Mouse (Mus musculus) thymus, adult 2 months (tissue): ENCODE measurements around the gene Clcn6. TPM values are rescaled to one million over a fixed set of nuclear protein-coding genes. Genes with fewer than 3 reads are reported as not detected.

Experiments used
- DNase-seq: peaks from one replicate; pipeline ENCODE4 v3.0.0; 2021
- H3K27ac ChIP-seq: fragments of 200-500 bp; 2 replicates; pipeline ENCODE4 v1.5.1; 2012; ENCODE audit warnings: low read length, control low read depth; ENCODE audit not compliant: control insufficient read depth, insufficient read depth
- H3K27me3 ChIP-seq: fragments of 200-500 bp; 2 replicates; pipeline ENCODE4 v1.6.1; 2012; ENCODE audit warnings: mild to moderate bottlenecking, low read length, moderate library complexity, mixed read lengths; ENCODE audit not compliant: control insufficient read depth, insufficient read depth
- H3K36me3 ChIP-seq: fragments of 200-500 bp; 2 replicates; pipeline ENCODE4 v1.6.1; 2012; ENCODE audit warnings: mild to moderate bottlenecking, low read length, moderate library complexity; ENCODE audit not compliant: control insufficient read depth, insufficient read depth
- H3K4me1 ChIP-seq: fragments of 200-500 bp; replicated peaks from 2 replicates; pipeline ENCODE4 v1.6.1; 2012; ENCODE audit warnings: low read length; ENCODE audit not compliant: control insufficient read depth, insufficient read depth
- H3K4me3 ChIP-seq: fragments of 200-500 bp; 2 replicates; pipeline ENCODE4 v1.5.1; 2012; ENCODE audit warnings: mild to moderate bottlenecking, low read length, control low read depth, moderate library complexity; ENCODE audit not compliant: control insufficient read depth, insufficient read depth
- CTCF ChIP-seq: fragments of 200-500 bp; IDR thresholded peaks from 2 replicates; pipeline ENCODE4 v1.5.1; 2012; ENCODE audit warnings: mild to moderate bottlenecking, control low read depth, low read length, moderate library complexity, borderline replicate concordance; ENCODE audit not compliant: control insufficient read depth, poor library complexity, insufficient read depth; ENCODE audit errors: extremely low read depth
- POLR2A ChIP-seq: fragments of 200-500 bp; IDR thresholded peaks from 2 replicates; pipeline ENCODE4 v1.6.1; 2012; ENCODE audit warnings: mild to moderate bottlenecking, low read length, control low read depth, moderate library complexity; ENCODE audit not compliant: control insufficient read depth, poor library complexity, insufficient read depth; ENCODE audit errors: extremely low read depth
- WGBS: fragments of 180-500 bp; shearing (Covaris S2); methylation state at CpG from one replicate; pipeline ENCODE4 v1.1.7; 2018; 5-methylcytosine and 5-hydroxymethylcytosine counted together
- polyA plus RNA-seq: library from polyadenylated mRNA; depleted of rRNA; stranded (reverse); fragments of >200 nt; gene quantifications from 2 replicates; pipeline ENCODE4 v1.2.3, GENCODE M21; 2012

The Clcn6 gene
- polyA plus RNA-seq, 1 experiment, result 39.4 TPM

GRCm38 (mm10) chr4:148039254-148040028, 820 bp upstream of the Clcn6 start:
- no peaks in the 10 kb centered on the region for H3K27me3 ChIP-seq
- H3K4me3 ChIP-seq, result peak overlapping the region; percentile 49
- 29% methylated on average over 19 of the region's 19 CpGs for WGBS
- peak; percentile 26 for DNase-seq
- TF ChIP-seq POLR2A (no peak), CTCF (no peak)
- H3K36me3 ChIP-seq, result no peaks in the 10 kb centered on the region
- peaks cover 34% of the 10 kb centered on the region for H3K4me1 ChIP-seq
- H3K27ac ChIP-seq, result no peak overlapping the region

GRCm38 (mm10) chr4:148038079-148038599, 482 bp downstream of the Clcn6 start:
- no peaks in the 10 kb centered on the region for H3K36me3 ChIP-seq
- no peaks in the 10 kb centered on the region for H3K27me3 ChIP-seq
- DNase-seq, result no peak
- 6% methylated on average over 26 of the region's 26 CpGs for WGBS
- H3K4me1 ChIP-seq, result peaks cover 34% of the 10 kb centered on the region
- H3K27ac ChIP-seq, result peak overlapping the region; percentile 11; the same call in 1 of the 2 replicates
- TF ChIP-seq POLR2A (no peak), CTCF (0 out of 2 replicates have a peak, but pooled peaks have one; percentile 16)
- H3K4me3 ChIP-seq, result peak overlapping the region; percentile 77

GRCm38 (mm10) chr4:148035440-148035839, 3.2 kb downstream of the Clcn6 start:
- Histone ChIP-seq H3K27me3 (no peaks in the 10 kb centered on the region), H3K4me1 (peaks cover 18% of the 10 kb centered on the region), H3K27ac (no peak overlapping the region), H3K36me3 (no peaks in the 10 kb centered on the region), H3K4me3 (no peak overlapping the region)
- WGBS, result 99% methylated on average over 3 of the region's 3 CpGs
- TF ChIP-seq CTCF (no peak), POLR2A (no peak)
- DNase-seq, result no peak

- Histone ChIP-seq H3K27ac (no peak overlapping the region), H3K36me3 (no peaks in the 10 kb centered on the region), H3K4me1 (peaks cover 6% of the 10 kb centered on the region; the same call in 1 of the 2 replicates), H3K27me3 (no peaks in the 10 kb centered on the region), H3K4me3 (no peak overlapping the region)
- WGBS, result 67% methylated on average over 7 of the region's 7 CpGs
- TF ChIP-seq POLR2A, result no peak
- DNase-seq, result no peak
Measured at GRCm38 (mm10) chr4:148033858-148034410, 4.7 kb downstream of the Clcn6 start.

- Histone ChIP-seq H3K27me3 (no peaks in the 10 kb centered on the region), H3K4me3 (no peak overlapping the region), H3K4me1 (no peaks in the 10 kb centered on the region), H3K36me3 (peaks cover 13% of the 10 kb centered on the region; the same call in 1 of the 2 replicates), H3K27ac (no peak overlapping the region)
- TF ChIP-seq CTCF (no peak), POLR2A (no peak)
- 83% methylated on average over 5 of the region's 5 CpGs for WGBS
- DNase-seq, result no peak
Measured at GRCm38 (mm10) chr4:148030506-148030905, 8.1 kb downstream of the Clcn6 start.

GRCm38 (mm10) chr4:148029297-148029696, 9.3 kb downstream of the Clcn6 start:
- Histone ChIP-seq H3K4me3 (no peak overlapping the region), H3K4me1 (no peaks in the 10 kb centered on the region), H3K27me3 (no peaks in the 10 kb centered on the region), H3K36me3 (peaks cover 20% of the 10 kb centered on the region), H3K27ac (no peak overlapping the region)
- WGBS, result 99% methylated on average over 7 of the region's 7 CpGs
- DNase-seq, result no peak
- TF ChIP-seq CTCF (no peak), POLR2A (no peak)
